Mouse (Mus musculus) leukemia stem cell, adult 10-12 weeks (primary cell): ENCODE results near the gene Gm5565. TPM values are rescaled to one million over a fixed set of nuclear protein-coding genes. Genes with fewer than 3 reads are reported as not detected.

ENCODE experiments used
- polyA plus RNA-seq: library from polyadenylated mRNA; stranded (reverse); fragments of >175 nt; gene quantifications from 2 replicates; pipeline ENCODE4 v1.2.3, GENCODE M21; 2012; ENCODE audit warnings: low replicate concordance

The Gm5565 gene
- not detected in 2 replicates for polyA plus RNA-seq

GRCm38 (mm10) chr5:146160439-146160838, at the start of gene Gm5565:
Gene Gm5565 (minus strand): TSS chr5:146160539.

GRCm38 (mm10) chr5:146185204-146185603, 24.9 kb upstream of the Gm5565 start, which contains the start of gene 1700001J03Rik:
Gene 1700001J03Rik (minus strand): TSS chr5:146185304.

GRCm38 (mm10) chr5:146170621-146171020, 10.3 kb upstream of the Gm5565 start, which contains the start of gene Gm6309:
Gene Gm6309 (minus strand): TSS chr5:146170721.

Other genes starting within 250 kb of the Gm5565 start
- not detected in 2 replicates for gene Cyp3a25, start 150.9 kb downstream of the Gm5565 start, polyA plus RNA-seq
- gene Cyp3a59, start 81.3 kb downstream of the Gm5565 start, polyA plus RNA-seq: not detected in 2 replicates
- not detected in 2 replicates for gene Gm6309, start 10.2 kb upstream of the Gm5565 start, polyA plus RNA-seq
- not detected in 2 replicates for gene 1700001J03Rik, start 24.8 kb upstream of the Gm5565 start, polyA plus RNA-seq
- gene Rnf6, start 61.0 kb upstream of the Gm5565 start, polyA plus RNA-seq: 8.3 and 17.4 TPM in 2 replicates
- 22.1 and 26.3 TPM in 2 replicates for gene Cdk8, start 70.7 kb upstream of the Gm5565 start, polyA plus RNA-seq
- gene Wasf3, start 224.4 kb upstream of the Gm5565 start, polyA plus RNA-seq: 0.07 and 0.13 TPM in 2 replicates